Mouse (Mus musculus) embryonic fibroblast, embryonic 13.5 days (primary cell): ENCODE results near the gene Runx1.

Source experiments
- CTCF ChIP-seq: IDR thresholded peaks from 2 replicates; pipeline ENCODE4 v1.5.1; 2011; ENCODE audit warnings: mild to moderate bottlenecking, control low read depth, low read length, moderate library complexity, borderline replicate concordance; ENCODE audit not compliant: insufficient read depth
- POLR2A ChIP-seq: IDR thresholded peaks from 2 replicates; pipeline ENCODE4 v1.6.1; 2011; ENCODE audit warnings: low read depth, mild to moderate bottlenecking, control low read depth, low read length, moderate library complexity

GRCm38 (mm10) chr16:92825908-92826650 lies at the start of gene Runx1:
- no peak for TF ChIP-seq CTCF
- TF ChIP-seq POLR2A, result no peak
